Mouse (Mus musculus): ENCODE data around the gene Tmem59l.

DNA sequence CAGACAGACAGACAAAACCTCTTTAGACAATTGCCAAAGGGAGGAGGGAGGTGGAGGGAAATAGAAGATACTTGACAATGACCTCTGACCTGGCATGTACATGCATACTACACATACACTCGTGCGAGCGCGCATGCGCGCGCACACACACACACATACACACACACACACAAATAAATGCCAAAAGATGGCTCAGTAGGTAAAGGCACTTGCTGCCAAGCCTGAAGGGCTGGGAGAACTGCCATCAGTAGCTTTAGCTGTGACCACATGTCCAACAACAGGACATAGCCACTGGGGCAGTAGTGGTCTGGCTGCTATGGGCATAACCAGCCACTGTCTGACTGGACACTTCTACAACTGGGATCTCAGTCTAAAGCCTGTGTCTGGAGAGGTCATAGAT is 15.3 kb downstream of the Tmem59l start:
- TF ChIP-seq CTCF (IDR thresholded peaks at IDR 0.05; ENCODE audit: insufficient read depth, low read depth, low read length): no peak
- TF ChIP-seq POLR2A (IDR thresholded peaks at IDR 0.05; ENCODE audit: insufficient read depth, low read depth, low read length): no peak

All from olfactory bulb, adult 2 months (tissue).